Mouse (Mus musculus) spleen, postnatal 10 days (tissue): ENCODE results near the gene Ssbp4.
A peak's percentile ranks its signal among the peaks of the same experiment; 100 is the strongest.

Experiments
- DNase-seq, 2 experiments: peaks; one replicate each; pipeline ENCODE4 v3.0.0; 2021 to 2022; ENCODE audit warnings: low spot score in 2 of 2

The Ssbp4 gene

GRCm38 (mm10) chr8:70608749-70609367 lies at the start of gene Ssbp4:
Gene Ssbp4 (minus strand): TSS chr8:70608872.
- peak in 1 of 2 experiments; percentile 46 for DNase-seq

- DNase-seq, result no peak
Observed at GRCm38 (mm10) chr8:70657739-70658138, 49.1 kb upstream of the Ssbp4 start.

GRCm38 (mm10) chr8:70657214-70657613 lies 48.5 kb upstream of the Ssbp4 start:
- DNase-seq, result no peak

GRCm38 (mm10) chr8:70656193-70656790 lies 47.6 kb upstream of the Ssbp4 start:
- no peak for DNase-seq

- DNase-seq, result no peak
Observed at GRCm38 (mm10) chr8:70655469-70655868, 46.8 kb upstream of the Ssbp4 start.

- DNase-seq, result no peak
Observed at GRCm38 (mm10) chr8:70654121-70654520, 45.4 kb upstream of the Ssbp4 start.

GRCm38 (mm10) chr8:70653226-70653625 lies 44.6 kb upstream of the Ssbp4 start:
- peak in 1 of 2 experiments; percentile 75 for DNase-seq

- DNase-seq, result no peak
Observed at GRCm38 (mm10) chr8:70650351-70650750, 41.7 kb upstream of the Ssbp4 start.

- peak in 1 of 2 experiments; percentile 57 for DNase-seq
Observed at GRCm38 (mm10) chr8:70649324-70649723, 40.7 kb upstream of the Ssbp4 start.

- DNase-seq, result no peak
Observed at GRCm38 (mm10) chr8:70648921-70649320, 40.2 kb upstream of the Ssbp4 start.

GRCm38 (mm10) chr8:70648164-70648442 lies 39.4 kb upstream of the Ssbp4 start:
- no peak for DNase-seq

- DNase-seq, result no peak
Observed at GRCm38 (mm10) chr8:70647343-70648163, 38.9 kb upstream of the Ssbp4 start.

- no peak for DNase-seq
Observed at GRCm38 (mm10) chr8:70646775-70647174, 38.1 kb upstream of the Ssbp4 start.

GRCm38 (mm10) chr8:70646369-70646768 lies 37.7 kb upstream of the Ssbp4 start:
- DNase-seq, result no peak

- no peak for DNase-seq
Observed at GRCm38 (mm10) chr8:70645501-70646224, 37.0 kb upstream of the Ssbp4 start.

GRCm38 (mm10) chr8:70644065-70644464 lies 35.4 kb upstream of the Ssbp4 start:
- peak in 1 of 2 experiments; percentile 76 for DNase-seq

GRCm38 (mm10) chr8:70643019-70643418 lies 34.3 kb upstream of the Ssbp4 start:
- DNase-seq, result no peak

- no peak for DNase-seq
Observed at GRCm38 (mm10) chr8:70638752-70639151, 30.1 kb upstream of the Ssbp4 start.

GRCm38 (mm10) chr8:70636838-70637237 lies 28.2 kb upstream of the Ssbp4 start:
- DNase-seq, result no peak

GRCm38 (mm10) chr8:70635527-70635926 lies 26.9 kb upstream of the Ssbp4 start:
- peak in 1 of 2 experiments; percentile 45 for DNase-seq

GRCm38 (mm10) chr8:70634066-70634465 lies 25.4 kb upstream of the Ssbp4 start:
- no peak for DNase-seq

GRCm38 (mm10) chr8:70632346-70632892 lies 23.7 kb upstream of the Ssbp4 start, which contains the start of gene Gdf15:
Gene Gdf15 (minus strand): TSS chr8:70632456.
- no peak for DNase-seq
